Mouse (Mus musculus) hindbrain, embryonic 12.5 days (tissue): ENCODE measurements at regions not wholly inside any gene's neighbourhood (a gene's known extent, or its start where the extent isn't known, plus 50 kb on each side); places are given as distances from the start of the nearest gene placed in this dataset.

Source experiments
- ATAC-seq: fragments of 200-750 bp; cut with Nextera tagmentation; 2 replicates; pipeline ENCODE4 v1.8.0; 2017; ENCODE audit warnings: moderate TSS enrichment; ENCODE audit not compliant: low FRiP score
- H3K27ac ChIP-seq: fragments of 300-500 bp; sonication (generic); 2 replicates; pipeline ENCODE4 v1.5.1; 2016; ENCODE audit warnings: mild to moderate bottlenecking
- H3K27me3 ChIP-seq: fragments of 300-500 bp; sonication (generic); 2 replicates; pipeline ENCODE4 v1.6.1; 2016; ENCODE audit warnings: mild to moderate bottlenecking
- H3K36me3 ChIP-seq: fragments of 300-500 bp; sonication (generic); 2 replicates; pipeline ENCODE4 v1.6.1; 2016; ENCODE audit warnings: mild to moderate bottlenecking
- H3K4me1 ChIP-seq: fragments of 300-500 bp; sonication (generic); 2 replicates; pipeline ENCODE4 v1.6.1; 2016
- H3K4me2 ChIP-seq: fragments of 300-500 bp; sonication (generic); replicated peaks from 2 replicates; pipeline ENCODE4 v1.6.1; 2016; ENCODE audit warnings: mild to moderate bottlenecking
- H3K4me3 ChIP-seq: fragments of 300-500 bp; sonication (generic); 2 replicates; pipeline ENCODE4 v1.5.1; 2016; ENCODE audit warnings: mild to moderate bottlenecking
- H3K9ac ChIP-seq: fragments of 300-500 bp; sonication (generic); 2 replicates; pipeline ENCODE4 v1.6.1; 2016; ENCODE audit warnings: mild to moderate bottlenecking, moderate library complexity
- H3K9me3 ChIP-seq: fragments of 300-500 bp; sonication (generic); replicated peaks from 2 replicates; pipeline ENCODE4 v1.6.1; 2016; ENCODE audit warnings: mild to moderate bottlenecking
- WGBS: fragments of 180-500 bp; shearing (Covaris S2); methylation state at CpG from one replicate; pipeline ENCODE4 v1.1.7; 2016; 5-methylcytosine and 5-hydroxymethylcytosine counted together

DNA sequence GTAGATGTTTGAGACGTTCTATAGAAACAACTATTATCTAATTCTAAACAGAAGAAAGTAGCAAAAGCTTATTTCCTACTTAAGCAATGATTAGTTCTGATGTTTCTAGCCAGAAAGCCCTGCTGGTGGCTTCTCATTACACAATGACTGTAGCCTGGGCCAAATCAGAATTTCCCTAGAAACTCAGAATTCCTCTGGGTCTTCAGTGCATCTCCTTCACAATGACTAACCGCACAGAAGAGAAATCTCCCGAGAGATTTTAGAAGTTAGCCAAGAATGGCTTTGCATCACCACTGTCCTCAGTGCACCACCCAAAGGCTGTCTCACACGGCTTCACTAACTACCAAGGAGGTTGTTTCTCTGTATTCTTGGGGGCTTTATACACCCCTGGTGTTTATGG lies 248.0 kb downstream of the Gm826 start:
- ATAC-seq = no peak
- H3K9ac ChIP-seq = no peak overlapping the region
- H3K27me3 ChIP-seq = no peaks in the 10 kb centered on the region
- H3K4me2 ChIP-seq = no peak overlapping the region
- no peaks in the 10 kb centered on the region for H3K36me3 ChIP-seq
- no peak overlapping the region for H3K4me3 ChIP-seq
- 82% methylated on average over 4 of the region's 4 CpGs for WGBS
- no peaks in the 10 kb centered on the region for H3K4me1 ChIP-seq
- peaks cover 5% of the 10 kb centered on the region; the same call in 1 of the 2 replicates for H3K9me3 ChIP-seq
- H3K27ac ChIP-seq = no peak overlapping the region

DNA sequence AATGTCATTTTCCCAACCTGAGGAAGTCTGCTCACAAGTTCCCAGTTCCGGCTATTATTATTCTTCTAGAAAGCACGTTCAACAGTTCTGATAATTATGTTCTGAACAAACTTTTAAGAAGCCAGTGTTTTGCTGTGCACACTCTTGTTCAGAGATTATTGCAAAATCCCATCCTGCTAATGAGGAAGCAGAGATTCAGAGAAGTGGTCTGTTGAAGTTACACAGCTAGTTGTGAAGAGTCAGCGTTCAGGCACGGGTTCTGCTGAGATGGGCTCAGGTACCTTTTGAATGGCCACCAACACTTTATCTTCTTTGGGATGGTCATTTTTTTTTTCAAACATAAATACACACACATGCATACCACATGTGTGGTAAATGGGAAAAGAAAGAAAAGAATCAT lies 250.3 kb downstream of the Gm826 start:
- no peaks in the 10 kb centered on the region for H3K9me3 ChIP-seq
- 91% methylated on average over 4 of the region's 4 CpGs for WGBS
- no peak overlapping the region for H3K4me2 ChIP-seq
- H3K4me3 ChIP-seq = no peak overlapping the region
- H3K9ac ChIP-seq = no peak overlapping the region
- H3K27ac ChIP-seq = no peak overlapping the region
- H3K4me1 ChIP-seq = no peaks in the 10 kb centered on the region
- no peak for ATAC-seq
- no peaks in the 10 kb centered on the region for H3K36me3 ChIP-seq
- H3K27me3 ChIP-seq = no peaks in the 10 kb centered on the region

DNA sequence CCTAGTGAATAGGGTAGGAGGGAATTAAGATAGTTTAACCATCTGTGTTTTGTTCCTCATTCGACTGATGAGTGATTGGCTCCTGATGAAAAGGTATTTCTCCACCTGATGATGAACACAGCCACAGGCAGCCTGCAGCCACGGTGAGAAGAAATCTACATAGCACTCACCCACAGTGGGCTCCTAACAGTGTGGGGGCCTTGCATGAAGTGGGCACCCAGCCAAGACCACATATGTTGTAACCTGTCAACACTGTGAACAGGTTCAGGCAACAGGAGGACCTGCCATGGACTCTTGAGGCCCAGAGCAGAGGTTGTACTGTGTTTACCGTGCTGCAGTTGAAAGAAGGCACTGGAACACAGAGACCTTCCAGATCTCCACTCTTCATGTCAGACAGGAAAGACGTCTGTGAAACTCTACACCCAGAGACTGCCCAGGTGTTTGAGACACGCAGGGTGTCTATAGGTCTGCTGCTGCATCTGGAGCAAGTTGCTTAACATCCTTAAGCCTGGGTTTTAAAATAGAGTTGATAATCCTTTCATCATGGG lies 251.8 kb downstream of the Gm826 start:
- ATAC-seq = no peak
- H3K4me2 ChIP-seq = no peak overlapping the region
- no peaks in the 10 kb centered on the region for H3K27me3 ChIP-seq
- no peaks in the 10 kb centered on the region for H3K9me3 ChIP-seq
- no peaks in the 10 kb centered on the region for H3K36me3 ChIP-seq
- no peak overlapping the region for H3K27ac ChIP-seq
- H3K4me1 ChIP-seq = no peaks in the 10 kb centered on the region
- no peak overlapping the region for H3K9ac ChIP-seq
- 62% methylated on average over 5 of the region's 5 CpGs for WGBS
- H3K4me3 ChIP-seq = no peak overlapping the region

DNA sequence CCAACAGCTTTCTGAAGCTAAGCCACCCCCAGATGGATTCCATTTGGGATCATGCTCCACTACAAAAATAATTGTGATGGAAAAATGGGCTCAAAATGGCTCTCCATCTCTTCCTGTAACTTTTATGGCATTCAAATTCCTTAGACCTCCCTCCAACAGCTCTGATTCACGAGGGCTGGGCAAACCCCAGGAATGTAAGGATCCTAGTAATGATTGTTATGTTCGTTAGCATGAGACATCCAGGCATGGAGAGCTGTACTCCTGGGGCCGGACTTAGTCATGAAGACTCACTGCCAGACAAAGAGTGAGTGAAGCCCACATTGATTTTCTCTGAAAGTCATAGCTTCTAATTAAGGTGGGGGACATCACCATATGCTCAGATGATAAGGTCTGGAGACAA lies 258.3 kb downstream of the Gm826 start:
- H3K9me3 ChIP-seq = no peaks in the 10 kb centered on the region

DNA sequence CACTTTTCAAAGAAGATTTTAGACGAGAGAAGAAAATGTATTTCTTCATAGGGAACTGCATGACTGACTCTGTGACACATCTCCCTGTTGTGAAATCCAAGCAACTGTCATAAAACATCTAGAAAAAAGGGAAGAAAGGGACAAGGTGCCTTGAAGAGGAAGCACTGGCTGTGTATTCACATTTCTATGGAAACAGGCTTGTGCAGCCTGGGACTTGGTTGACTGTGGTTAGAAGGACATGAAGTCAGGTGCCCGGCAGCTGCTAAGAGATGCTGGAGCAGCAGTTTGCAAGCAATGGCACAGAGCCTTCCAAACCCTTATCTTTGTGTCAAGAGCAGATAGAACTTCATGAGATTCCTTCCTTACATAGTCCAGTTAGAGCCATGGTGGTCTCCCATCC lies 263.5 kb downstream of the Gm826 start:
- Histone ChIP-seq H3K4me1 (peaks cover 8% of the 10 kb centered on the region), H3K4me2 (no peak overlapping the region), H3K9ac (no peak overlapping the region), H3K9me3 (no peaks in the 10 kb centered on the region), H3K27ac (no peak overlapping the region), H3K4me3 (no peak overlapping the region), H3K36me3 (no peaks in the 10 kb centered on the region), H3K27me3 (no peaks in the 10 kb centered on the region)
- no peak for ATAC-seq
- 94% methylated on average over 2 of the region's 2 CpGs for WGBS

More for the DNA sequence above, 258.3 kb downstream of the Gm826 start:
- Histone ChIP-seq H3K36me3 (no peaks in the 10 kb centered on the region), H3K4me1 (no peaks in the 10 kb centered on the region), H3K4me2 (no peak overlapping the region), H3K4me3 (no peak overlapping the region), H3K27ac (no peak overlapping the region), H3K27me3 (no peaks in the 10 kb centered on the region), H3K9ac (no peak overlapping the region)
- ATAC-seq = no peak
- 71% methylated on average over 3 of the region's 3 CpGs for WGBS

DNA sequence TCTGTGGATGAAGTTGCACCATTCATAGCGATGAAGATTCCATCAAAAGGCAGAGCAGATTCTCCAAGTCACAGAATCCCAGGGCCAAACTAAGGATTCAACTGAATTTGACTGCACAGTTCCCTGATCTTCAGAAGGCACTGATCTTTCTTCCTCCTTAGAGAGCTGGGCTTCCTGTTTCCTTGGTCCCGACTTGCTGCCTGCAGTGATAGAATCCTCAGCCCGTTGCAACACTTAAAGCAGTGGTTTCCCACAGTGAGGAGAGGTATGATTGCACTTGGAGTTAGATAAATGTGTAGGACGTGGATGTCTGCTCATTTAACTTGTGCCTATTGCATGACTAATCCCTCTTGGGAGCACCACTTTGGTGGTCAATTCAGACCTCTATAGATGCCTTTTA lies 265.2 kb downstream of the Gm826 start:
- H3K27me3 ChIP-seq = no peaks in the 10 kb centered on the region
- no peak overlapping the region for H3K27ac ChIP-seq
- 80% methylated on average over 4 of the region's 4 CpGs for WGBS
- no peaks in the 10 kb centered on the region for H3K36me3 ChIP-seq
- peaks cover 10% of the 10 kb centered on the region for H3K4me1 ChIP-seq
- no peak for ATAC-seq
- H3K9me3 ChIP-seq = no peaks in the 10 kb centered on the region
- H3K4me2 ChIP-seq = no peak overlapping the region
- H3K4me3 ChIP-seq = no peak overlapping the region
- no peak overlapping the region for H3K9ac ChIP-seq

DNA sequence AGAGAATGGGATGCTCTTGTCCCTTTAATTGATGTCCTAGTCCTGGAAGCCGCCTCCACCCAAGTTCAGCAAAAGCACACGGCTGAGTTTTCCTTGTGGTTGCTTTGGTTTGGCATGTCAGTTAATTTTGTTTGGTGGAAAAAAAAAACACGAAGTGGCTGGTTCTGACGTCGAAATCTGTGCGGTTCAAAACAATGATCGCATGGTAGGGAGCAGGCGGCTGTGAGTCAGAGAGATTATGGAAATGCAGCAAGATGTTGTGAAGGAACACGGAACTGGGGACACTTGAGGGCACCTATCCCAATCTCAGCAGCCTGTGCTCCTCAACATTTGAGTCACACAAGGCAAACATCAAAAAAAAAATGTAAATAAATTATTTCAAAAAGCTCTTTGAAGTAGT lies 266.1 kb downstream of the Gm826 start:
- no peak overlapping the region for H3K27ac ChIP-seq
- H3K4me2 ChIP-seq = no peak overlapping the region
- no peak for ATAC-seq
- WGBS = 86% methylated on average over 9 of the region's 9 CpGs
- no peaks in the 10 kb centered on the region for H3K27me3 ChIP-seq
- H3K4me1 ChIP-seq = peaks cover 10% of the 10 kb centered on the region
- no peaks in the 10 kb centered on the region for H3K36me3 ChIP-seq
- H3K9ac ChIP-seq = no peak overlapping the region
- H3K4me3 ChIP-seq = no peak overlapping the region
- no peaks in the 10 kb centered on the region for H3K9me3 ChIP-seq

DNA sequence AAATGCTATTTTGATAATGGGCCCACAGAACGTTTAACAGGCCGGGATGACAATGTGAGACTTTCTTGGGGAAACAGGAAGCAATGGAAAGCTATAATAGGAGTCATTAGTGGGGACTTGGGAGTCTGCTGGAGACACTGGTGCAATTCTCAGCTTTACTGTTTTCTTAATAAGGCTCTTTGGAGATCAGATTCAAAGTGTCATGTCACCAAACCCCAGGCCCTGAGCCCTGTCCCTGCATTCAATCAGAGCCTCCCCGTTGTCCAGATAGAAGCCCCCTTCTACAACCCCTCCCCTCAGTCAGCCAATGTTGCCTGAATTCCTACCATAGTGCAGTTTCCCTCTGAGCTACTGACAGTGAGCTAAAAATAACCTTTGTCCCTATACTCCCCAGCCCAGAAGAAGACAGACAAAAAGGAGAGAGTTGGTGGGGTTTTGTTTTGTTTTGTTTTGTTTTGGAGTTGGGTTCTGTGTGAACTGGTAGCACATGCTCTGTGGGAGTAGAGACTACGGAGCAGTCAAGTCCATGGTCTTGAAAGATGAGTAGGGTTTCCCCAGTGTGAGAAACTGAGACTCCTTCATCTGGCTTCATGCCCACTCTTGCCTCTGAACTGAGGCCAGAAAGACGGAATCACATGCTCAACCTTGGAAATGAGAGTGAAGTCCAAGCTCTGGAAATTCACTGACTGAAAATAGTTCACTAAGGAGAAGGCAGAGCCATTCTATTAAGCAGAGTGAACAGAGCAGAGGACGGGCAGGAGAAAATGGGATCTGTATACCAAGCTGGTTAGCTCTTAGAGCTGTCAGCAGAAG lies 267.3 kb downstream of the Gm826 start:
- no peak overlapping the region for H3K9ac ChIP-seq
- H3K4me3 ChIP-seq = no peak overlapping the region
- WGBS = 43% methylated on average over 6 of the region's 6 CpGs
- no peak overlapping the region for H3K4me2 ChIP-seq
- H3K27ac ChIP-seq = no peak overlapping the region
- no peaks in the 10 kb centered on the region for H3K9me3 ChIP-seq
- H3K36me3 ChIP-seq = no peaks in the 10 kb centered on the region
- ATAC-seq = no peak
- peaks cover 10% of the 10 kb centered on the region for H3K4me1 ChIP-seq
- H3K27me3 ChIP-seq = no peaks in the 10 kb centered on the region

DNA sequence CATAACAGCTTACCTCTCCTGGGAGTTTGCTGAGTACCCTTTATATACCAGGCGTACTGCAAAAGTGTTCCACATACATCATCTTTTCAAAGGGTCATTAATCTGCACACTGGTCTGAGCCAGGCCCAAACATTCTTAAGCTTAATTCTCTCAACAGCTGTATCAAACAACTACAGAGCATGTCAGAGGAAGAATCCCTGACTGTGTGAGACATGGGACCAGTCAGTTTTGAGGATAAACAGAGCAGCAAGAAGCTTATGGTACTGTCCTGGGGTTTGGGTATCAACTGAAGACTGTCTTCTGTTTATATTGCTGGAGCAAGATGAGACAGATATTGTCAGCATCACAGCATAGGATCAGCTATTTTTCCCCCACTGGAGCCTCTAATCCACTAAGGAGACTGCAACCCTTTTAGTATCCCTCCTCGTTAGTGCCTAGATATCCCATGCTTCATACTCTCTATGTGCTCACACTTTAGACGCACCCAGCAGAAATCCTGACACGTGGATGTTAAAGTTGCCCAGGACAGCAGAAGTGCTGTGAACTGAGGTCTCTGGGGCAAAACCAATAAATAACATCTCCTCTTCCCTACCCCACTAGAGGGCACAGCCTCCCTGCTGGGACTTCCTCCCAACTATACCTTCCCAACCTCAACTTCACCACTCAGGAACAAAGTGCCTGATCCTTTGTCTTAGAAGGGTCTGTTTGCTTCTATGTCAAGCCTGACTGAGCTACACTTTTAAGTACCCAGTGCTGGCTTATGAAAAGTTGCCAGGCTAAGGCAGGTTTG lies 271.6 kb downstream of the Gm826 start:
- 73% methylated on average over 4 of the region's 4 CpGs for WGBS
- H3K27ac ChIP-seq = no peak overlapping the region
- H3K4me3 ChIP-seq = no peak overlapping the region
- no peak overlapping the region for H3K4me2 ChIP-seq
- no peaks in the 10 kb centered on the region for H3K9me3 ChIP-seq
- peaks cover 10% of the 10 kb centered on the region for H3K4me1 ChIP-seq
- H3K36me3 ChIP-seq = no peaks in the 10 kb centered on the region
- no peak overlapping the region for H3K9ac ChIP-seq
- H3K27me3 ChIP-seq = no peaks in the 10 kb centered on the region
- no peak for ATAC-seq

DNA sequence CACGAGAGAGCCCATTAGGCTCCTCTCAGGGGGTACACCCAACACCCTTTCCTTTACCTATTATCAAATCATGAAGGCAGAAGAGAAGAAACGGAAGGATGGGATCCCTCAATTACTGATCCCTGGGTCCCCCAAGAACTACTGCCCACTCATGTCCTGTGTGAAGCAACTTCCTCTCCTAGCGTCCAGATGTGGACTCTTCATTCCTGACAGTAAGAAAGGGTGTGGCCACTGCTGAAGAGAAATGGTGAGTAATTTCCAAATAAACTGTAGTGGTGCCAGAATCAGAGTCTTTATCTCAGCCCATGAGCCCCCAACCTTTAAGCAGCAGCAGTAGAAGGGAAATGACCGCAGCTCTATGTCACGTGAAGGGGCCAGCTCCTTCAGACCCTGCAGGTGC lies 273.9 kb downstream of the Gm826 start:
- H3K9me3 ChIP-seq = no peaks in the 10 kb centered on the region

DNA sequence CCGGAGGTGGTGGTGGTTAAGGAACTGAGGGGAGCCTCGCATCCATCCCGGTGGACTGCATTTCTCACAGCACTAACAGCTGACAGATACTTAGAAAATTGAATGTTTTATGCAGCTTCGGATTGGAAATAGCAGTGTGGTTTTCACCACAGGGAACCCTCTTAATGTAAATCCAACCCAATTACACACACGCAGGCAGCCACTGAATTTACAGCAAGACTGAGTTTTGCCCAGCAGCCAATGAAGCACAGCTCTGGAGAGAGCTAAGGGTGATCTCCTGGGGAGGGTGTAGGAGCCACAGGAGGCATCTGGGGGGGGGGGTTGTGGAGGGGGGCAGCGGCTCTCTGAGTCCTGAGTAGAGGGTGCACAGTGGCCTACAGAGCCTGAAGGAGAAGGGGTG lies 276.8 kb downstream of the Gm826 start:
- H3K4me1 ChIP-seq = no peaks in the 10 kb centered on the region
- H3K4me3 ChIP-seq = no peak overlapping the region
- H3K27ac ChIP-seq = no peak overlapping the region
- no peak overlapping the region for H3K4me2 ChIP-seq
- WGBS = 46% methylated on average over 6 of the region's 6 CpGs
- ATAC-seq = no peak
- no peak overlapping the region for H3K9ac ChIP-seq
- H3K27me3 ChIP-seq = no peaks in the 10 kb centered on the region
- no peaks in the 10 kb centered on the region for H3K36me3 ChIP-seq
- H3K9me3 ChIP-seq = no peaks in the 10 kb centered on the region

More for the DNA sequence above, 273.9 kb downstream of the Gm826 start:
- H3K27ac ChIP-seq = no peak overlapping the region
- no peaks in the 10 kb centered on the region for H3K4me1 ChIP-seq
- no peak overlapping the region for H3K4me2 ChIP-seq
- H3K36me3 ChIP-seq = no peaks in the 10 kb centered on the region
- H3K27me3 ChIP-seq = no peaks in the 10 kb centered on the region
- H3K9ac ChIP-seq = no peak overlapping the region
- 87% methylated on average over 5 of the region's 5 CpGs for WGBS
- ATAC-seq = no peak
- H3K4me3 ChIP-seq = no peak overlapping the region

DNA sequence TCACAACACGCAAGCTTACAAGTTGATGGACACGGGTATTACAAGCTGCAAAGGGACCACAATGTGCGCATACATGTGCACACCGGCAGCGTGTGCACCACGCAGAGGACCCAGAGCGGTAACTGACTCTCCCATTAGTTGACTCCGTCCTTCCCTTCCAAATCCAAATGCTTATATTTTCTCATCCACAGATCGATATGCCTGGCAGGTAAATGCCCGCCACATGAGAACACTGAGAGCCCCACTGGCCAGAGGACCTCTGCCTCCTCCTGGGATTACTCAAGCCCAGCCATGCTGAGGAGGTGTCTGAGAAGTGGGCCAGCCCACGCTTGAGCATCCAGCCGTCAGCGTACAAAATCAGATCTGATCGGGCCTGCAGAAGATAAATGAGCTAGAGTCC lies 279.6 kb downstream of the Gm826 start:
- Histone ChIP-seq H3K9ac (no peak overlapping the region), H3K9me3 (no peaks in the 10 kb centered on the region), H3K27ac (no peak overlapping the region), H3K4me2 (no peak overlapping the region), H3K27me3 (no peaks in the 10 kb centered on the region; the same call in 1 of the 2 replicates), H3K4me1 (no peaks in the 10 kb centered on the region), H3K4me3 (no peak overlapping the region), H3K36me3 (no peaks in the 10 kb centered on the region)
- ATAC-seq = no peak
- WGBS = 78% methylated on average over 14 of the region's 14 CpGs
